Mouse (Mus musculus): Measurements from ENCODE around the gene Gm15319.
A peak's percentile ranks its signal among the peaks of the same experiment; 100 is the strongest.
"Not testable (repeated sequence)": the region's sequence is repeated elsewhere in the genome, so short reads cannot be mapped to it uniquely, and the experiment has no call there.

Gene Gm15319

GRCm38 (mm10) chr8:20297939-20298505, 65.0 kb downstream of the Gm15319 start:
- not testable (repeated sequence) for DNase-seq (ENCODE audit: low read depth, low spot score)

- DNase-seq (ENCODE audit: low read depth, low spot score): peak; percentile 88
These were observed 66.0 kb downstream of the Gm15319 start for GRCm38 (mm10) chr8:20296803-20297702.

DNA sequence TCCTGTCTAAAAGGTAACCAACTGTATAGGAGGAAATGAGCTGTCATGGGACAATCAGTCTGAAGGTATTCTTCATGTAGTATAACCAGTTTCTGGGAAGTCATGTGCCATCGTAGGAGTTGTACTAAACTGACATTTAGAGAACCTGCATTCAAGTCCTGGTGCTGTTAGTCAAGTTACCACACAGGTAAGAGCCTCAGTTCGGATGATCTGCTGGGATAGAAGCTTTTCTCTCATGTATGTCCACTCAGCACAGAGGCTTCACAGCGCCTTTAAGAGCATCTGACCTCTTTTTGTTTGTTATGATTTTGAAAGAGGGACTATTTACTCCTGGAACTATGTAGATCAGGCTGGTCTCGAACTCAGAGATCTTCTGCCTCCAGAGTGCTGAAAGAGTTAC, 67.1 kb downstream of the Gm15319 start:
- DNase-seq (ENCODE audit: low read depth, low spot score): not testable (repeated sequence)

DNA sequence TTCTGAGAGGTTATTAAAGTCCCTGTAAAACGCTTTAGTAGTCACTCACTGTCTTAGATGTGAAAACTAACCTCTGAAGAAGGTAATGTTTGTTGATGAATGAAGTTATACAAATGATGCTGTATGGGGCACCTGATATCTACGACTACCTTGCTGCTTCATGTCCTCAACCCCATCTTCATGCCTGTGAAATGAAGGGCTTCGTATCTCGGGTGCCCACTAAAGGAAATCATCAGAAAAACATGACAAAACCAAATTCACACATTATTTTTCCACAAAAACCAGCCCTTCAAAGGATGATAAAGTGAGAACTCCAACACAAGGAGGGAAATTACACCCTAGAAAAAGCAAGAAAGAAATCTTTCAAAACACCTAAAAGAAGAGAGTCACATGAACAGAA, 68.2 kb downstream of the Gm15319 start:
- not testable (repeated sequence) for DNase-seq (ENCODE audit: low read depth, low spot score)

- DNase-seq (ENCODE audit: low read depth, low spot score): not testable (repeated sequence)
These were observed 69.0 kb downstream of the Gm15319 start for GRCm38 (mm10) chr8:20293966-20294365.

- not testable (repeated sequence) for DNase-seq (ENCODE audit: low read depth, low spot score)
These were observed 73.0 kb downstream of the Gm15319 start for GRCm38 (mm10) chr8:20290015-20290414.

DNA sequence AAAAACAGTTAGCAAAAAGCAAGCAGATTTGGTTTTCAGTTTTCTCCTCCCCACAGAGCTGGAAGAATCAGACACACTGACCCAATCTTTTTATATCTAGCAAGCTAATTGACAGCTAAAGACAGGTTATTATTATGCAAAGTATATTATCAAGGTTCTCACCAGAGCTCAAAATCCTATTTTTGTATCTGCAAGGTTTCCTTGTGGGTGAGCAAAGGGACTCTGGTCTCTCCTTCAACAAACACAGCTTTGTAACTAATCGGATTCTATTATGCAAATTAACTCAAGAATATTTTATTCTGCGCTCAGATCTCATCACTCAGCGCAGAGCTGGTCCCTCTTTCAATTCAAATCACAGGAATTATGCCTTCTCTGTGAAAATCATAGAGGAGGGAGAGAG, 74.1 kb downstream of the Gm15319 start:
- not testable (repeated sequence) for DNase-seq (ENCODE audit: low read depth, low spot score)

DNA sequence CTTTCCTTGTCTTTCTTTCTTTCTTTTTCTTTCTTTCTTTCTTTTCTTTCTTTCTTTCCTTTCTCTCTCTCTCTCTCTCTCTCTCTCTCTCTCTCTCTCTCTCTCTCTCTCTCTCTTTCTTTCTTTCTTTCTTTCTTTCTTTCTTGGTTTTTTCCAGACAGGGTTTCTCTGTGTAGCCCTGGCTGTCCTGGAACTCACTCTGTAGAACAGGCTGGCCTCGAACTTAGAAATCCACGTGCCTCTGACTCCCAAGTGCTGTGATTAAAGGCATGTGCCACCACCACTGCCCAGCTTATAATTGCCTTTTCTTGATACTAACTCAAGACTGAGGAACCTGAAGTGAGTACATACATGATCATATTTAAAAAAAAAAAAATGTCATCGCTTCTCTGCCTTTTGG, 75.3 kb downstream of the Gm15319 start:
- DNase-seq (ENCODE audit: low read depth, low spot score): not testable (repeated sequence)

Data from CD4-positive, CD25-positive, alpha-beta regulatory T cell, adult 2 months (primary cell).